Comparison of ENCODE assay signal across 7 mouse cellular contexts in genomic region chr11:69060448-69061254, GRCm38 (mm10). TPM values are rescaled to one million over a fixed set of nuclear protein-coding genes. Genes with fewer than 3 reads are reported as not detected.
A peak's percentile ranks its signal among the peaks of the same experiment; 100 is the strongest.
DNase-seq lines count a peak whose midpoint lies in the region; ATAC-seq and TF ChIP-seq lines count a peak whose summit lies in the region.

No protein-coding gene starts in this region.

- whole genome bisulfite sequencing in embryonic facial prominence, embryonic 13.5 days = 2% methylated on average over 40 of the region's 40 CpGs
- WGBS in hindbrain, embryonic 15.5 days = 1% methylated on average over 40 of the region's 40 CpGs
- WGBS in liver, embryonic 16.5 days (ENCODE audit: insufficient replicate concordance) = 3% methylated on average over 40 of the region's 40 CpGs
- WGBS in small intestine, adult 2 months = 5% methylated on average over 40 of the region's 40 CpGs

- no peak for TF ChIP-seq CTCF in small intestine, adult 2 months (IDR thresholded peaks at IDR 0.05; ENCODE audit: extremely low read depth, insufficient read length, insufficient replicate concordance, low read depth, low read length)

- no peaks in the 10 kb centered on the region for H3K27me3 ChIP-seq in megakaryocyte, embryonic 14.5 days (replicated peaks)
- no peaks in the 10 kb centered on the region for H3K27me3 ChIP-seq in embryonic facial prominence, embryonic 13.5 days
- no peaks in the 10 kb centered on the region for H3K27me3 ChIP-seq in hindbrain, embryonic 15.5 days
- H3K27me3 ChIP-seq in liver, embryonic 16.5 days (ENCODE audit: control insufficient read depth, insufficient read depth, low read depth, low read length) = no peaks in the 10 kb centered on the region
- no peaks in the 10 kb centered on the region for H3K27me3 ChIP-seq in small intestine, adult 2 months (ENCODE audit: control insufficient read depth, insufficient read depth, low read length)

- H3K4me2 ChIP-seq in embryonic facial prominence, embryonic 13.5 days = peak overlapping the region; percentile 84
- peak overlapping the region; percentile 68 for H3K4me2 ChIP-seq in hindbrain, embryonic 15.5 days
- peak overlapping the region; percentile 97 for H3K4me2 ChIP-seq in liver, embryonic 16.5 days (ENCODE audit: low read depth, low read length)

- H3K9ac ChIP-seq in embryonic facial prominence, embryonic 13.5 days = peak overlapping the region; percentile 87
- peak overlapping the region; percentile 87 for H3K9ac ChIP-seq in hindbrain, embryonic 15.5 days
- H3K9ac ChIP-seq in liver, embryonic 16.5 days (ENCODE audit: low read depth, low read length) = peak overlapping the region; percentile 99

- H3K27ac ChIP-seq in embryonic facial prominence, embryonic 13.5 days = peak overlapping the region; percentile 89
- peak overlapping the region; percentile 95 for H3K27ac ChIP-seq in hindbrain, embryonic 15.5 days (replicated peaks)
- H3K27ac ChIP-seq in liver, embryonic 16.5 days (ENCODE audit: low read length) = peak overlapping the region; percentile 94
- peak overlapping the region; percentile 71 for H3K27ac ChIP-seq in small intestine, adult 2 months (ENCODE audit: insufficient read depth, low read depth, low read length)

- H3K9me3 ChIP-seq in megakaryocyte, embryonic 14.5 days = no peaks in the 10 kb centered on the region
- H3K9me3 ChIP-seq in embryonic facial prominence, embryonic 13.5 days = no peaks in the 10 kb centered on the region
- H3K9me3 ChIP-seq in hindbrain, embryonic 15.5 days = no peaks in the 10 kb centered on the region
- H3K9me3 ChIP-seq in liver, embryonic 16.5 days (replicated peaks; ENCODE audit: control insufficient read depth, low read length) = no peaks in the 10 kb centered on the region

- H3K4me3 ChIP-seq in megakaryocyte, embryonic 14.5 days (replicated peaks) = peak overlapping the region; percentile 93
- H3K4me3 ChIP-seq in embryonic facial prominence, embryonic 13.5 days = peak overlapping the region; percentile 81
- H3K4me3 ChIP-seq in hindbrain, embryonic 15.5 days = peak overlapping the region; percentile 79
- peak overlapping the region; percentile 99 for H3K4me3 ChIP-seq in liver, embryonic 16.5 days (ENCODE audit: low read depth, low read length)
- peak overlapping the region; percentile 85 for H3K4me3 ChIP-seq in small intestine, adult 2 months (ENCODE audit: low read depth, low read length)

- DNase-seq in adrenal gland, adult 2 months = peak; percentile 59

- H3K4me1 ChIP-seq in megakaryocyte, embryonic 14.5 days = peaks cover 50% of the 10 kb centered on the region
- peaks cover 34% of the 10 kb centered on the region for H3K4me1 ChIP-seq in embryonic facial prominence, embryonic 13.5 days
- H3K4me1 ChIP-seq in hindbrain, embryonic 15.5 days (replicated peaks) = peaks cover 45% of the 10 kb centered on the region
- H3K4me1 ChIP-seq in liver, embryonic 16.5 days (ENCODE audit: control insufficient read depth, low read depth, low read length) = peaks cover 32% of the 10 kb centered on the region
- peaks cover 6% of the 10 kb centered on the region for H3K4me1 ChIP-seq in small intestine, adult 2 months (ENCODE audit: control insufficient read depth, insufficient read depth, insufficient read length, low read length)

- ATAC-seq in megakaryocyte, adult 5-6 weeks (ENCODE audit: poor library complexity, severe bottlenecking) = no peak
- peak; percentile 8; the same call in 1 of the 2 replicates for ATAC-seq in embryonic facial prominence, embryonic 13.5 days (ENCODE audit: insufficient number of reproducible peaks, insufficient read depth, low FRiP score, low TSS enrichment, low read depth)
- ATAC-seq in hindbrain, embryonic 15.5 days (ENCODE audit: low FRiP score, low read depth) = no peak
- ATAC-seq in liver, embryonic 16.5 days (ENCODE audit: low read depth) = no peak

- TF ChIP-seq POLR2A in small intestine, adult 2 months (IDR thresholded peaks at IDR 0.05; ENCODE audit: low read depth, low read length) = no peak

- peaks cover 4% of the 10 kb centered on the region for H3K36me3 ChIP-seq in megakaryocyte, embryonic 14.5 days (replicated peaks; ENCODE audit: low read length)
- H3K36me3 ChIP-seq in embryonic facial prominence, embryonic 13.5 days = no peaks in the 10 kb centered on the region
- no peaks in the 10 kb centered on the region for H3K36me3 ChIP-seq in hindbrain, embryonic 15.5 days
- H3K36me3 ChIP-seq in liver, embryonic 16.5 days (ENCODE audit: control insufficient read depth, insufficient read depth) = no peaks in the 10 kb centered on the region
- H3K36me3 ChIP-seq in small intestine, adult 2 months (ENCODE audit: control insufficient read depth, insufficient read depth, low read length) = no peaks in the 10 kb centered on the region

RNA-seq across cellular contexts. Expression of gene Borcs6, which starts 1.1 kb away (rescaled TPM):
- polyA plus RNA-seq in megakaryocyte, embryonic 14.5 days (2012; ENCODE audit: insufficient read depth, low replicate concordance) = 60.9 and 88.1 TPM in 2 replicates
- total RNA-seq in megakaryocyte, adult 5-6 weeks (2015) = 18.8 and 20.5 TPM in 2 replicates
- total RNA-seq in megakaryocyte, adult 5-6 weeks (2017) = 17.7 and 20.2 TPM in 2 replicates
- 10 to 100 TPM; 21.3 to 26.4 TPM for total RNA-seq in adrenal gland, adult 2 months (2021)
- polyA plus RNA-seq in adrenal gland, adult 2 months (2012; rRNA removed) = 38.9 and 41.4 TPM in 2 replicates
- polyA plus RNA-seq in embryonic facial prominence, embryonic 13.5 days (2015; fragmentation: Nextera tagmentation; extraction: Ambion mirVana) = 8.9 and 10.3 TPM in 2 replicates
- 22.1 and 23.1 TPM in 2 replicates for polyA plus RNA-seq in hindbrain, embryonic 15.5 days (2015; fragmentation: Nextera tagmentation; extraction: Ambion mirVana)
- polyA plus RNA-seq in liver, embryonic 16.5 days (2015; fragmentation: Nextera tagmentation; extraction: Ambion mirVana) = 3.1 and 3.6 TPM in 2 replicates
- polyA plus RNA-seq in small intestine, adult 2 months (2012; rRNA removed) = 13.2 and 28.5 TPM in 2 replicates

RNA-seq across cellular contexts. Expression of gene Tmem107, which starts 10.0 kb away (rescaled TPM):
- polyA plus RNA-seq in megakaryocyte, embryonic 14.5 days (2012; ENCODE audit: insufficient read depth, low replicate concordance) = 40.2 and 62.0 TPM in 2 replicates
- total RNA-seq in megakaryocyte, adult 5-6 weeks (2015) = 13.2 and 15.7 TPM in 2 replicates
- total RNA-seq in megakaryocyte, adult 5-6 weeks (2017) = 11.4 and 26.6 TPM in 2 replicates
- 10 to 100 TPM in 1 of 2 experiments, 1 to 10 TPM in 1; 9.5 to 16.9 TPM for total RNA-seq in adrenal gland, adult 2 months (2021)
- polyA plus RNA-seq in adrenal gland, adult 2 months (2012; rRNA removed) = 46.6 and 49.1 TPM in 2 replicates
- polyA plus RNA-seq in embryonic facial prominence, embryonic 13.5 days (2015; fragmentation: Nextera tagmentation; extraction: Ambion mirVana) = 47.2 and 48.2 TPM in 2 replicates
- polyA plus RNA-seq in hindbrain, embryonic 15.5 days (2015; fragmentation: Nextera tagmentation; extraction: Ambion mirVana) = 36.6 and 41.7 TPM in 2 replicates
- 20.2 and 21.7 TPM in 2 replicates for polyA plus RNA-seq in liver, embryonic 16.5 days (2015; fragmentation: Nextera tagmentation; extraction: Ambion mirVana)
- polyA plus RNA-seq in small intestine, adult 2 months (2012; rRNA removed) = 11.8 and 12.8 TPM in 2 replicates

RNA-seq across cellular contexts. Expression of gene Aurkb, which starts 15.2 kb away (rescaled TPM):
- polyA plus RNA-seq in megakaryocyte, embryonic 14.5 days (2012; ENCODE audit: insufficient read depth, low replicate concordance) = 41.3 and 65.2 TPM in 2 replicates
- 105 and 116 TPM in 2 replicates for total RNA-seq in megakaryocyte, adult 5-6 weeks (2015)
- total RNA-seq in megakaryocyte, adult 5-6 weeks (2017) = 116 and 125 TPM in 2 replicates
- total RNA-seq in adrenal gland, adult 2 months (2021) = 1 to 10 TPM; 1.7 to 2.8 TPM
- polyA plus RNA-seq in adrenal gland, adult 2 months (2012; rRNA removed) = 10.8 and 11.2 TPM in 2 replicates
- 152 and 153 TPM in 2 replicates for polyA plus RNA-seq in embryonic facial prominence, embryonic 13.5 days (2015; fragmentation: Nextera tagmentation; extraction: Ambion mirVana)
- polyA plus RNA-seq in hindbrain, embryonic 15.5 days (2015; fragmentation: Nextera tagmentation; extraction: Ambion mirVana) = 28.6 and 36.1 TPM in 2 replicates
- polyA plus RNA-seq in liver, embryonic 16.5 days (2015; fragmentation: Nextera tagmentation; extraction: Ambion mirVana) = 101 and 107 TPM in 2 replicates
- 15.5 and 30.8 TPM in 2 replicates for polyA plus RNA-seq in small intestine, adult 2 months (2012; rRNA removed)

RNA-seq across cellular contexts. Expression of gene Vamp2, which starts 27.6 kb away (rescaled TPM):
- polyA plus RNA-seq in megakaryocyte, embryonic 14.5 days (2012; ENCODE audit: insufficient read depth, low replicate concordance) = 61.5 and 159 TPM in 2 replicates
- 53.9 and 66.6 TPM in 2 replicates for total RNA-seq in megakaryocyte, adult 5-6 weeks (2015)
- 11.2 and 21.8 TPM in 2 replicates for total RNA-seq in megakaryocyte, adult 5-6 weeks (2017)
- total RNA-seq in adrenal gland, adult 2 months (2021) = 100 to 1,000 TPM; 104 to 130 TPM
- 425 and 479 TPM in 2 replicates for polyA plus RNA-seq in adrenal gland, adult 2 months (2012; rRNA removed)
- 91.5 and 101 TPM in 2 replicates for polyA plus RNA-seq in embryonic facial prominence, embryonic 13.5 days (2015; fragmentation: Nextera tagmentation; extraction: Ambion mirVana)
- 317 and 437 TPM in 2 replicates for polyA plus RNA-seq in hindbrain, embryonic 15.5 days (2015; fragmentation: Nextera tagmentation; extraction: Ambion mirVana)
- 16.4 and 25.4 TPM in 2 replicates for polyA plus RNA-seq in liver, embryonic 16.5 days (2015; fragmentation: Nextera tagmentation; extraction: Ambion mirVana)
- 33.5 and 84.4 TPM in 2 replicates for polyA plus RNA-seq in small intestine, adult 2 months (2012; rRNA removed)

RNA-seq across cellular contexts. Expression of gene Per1, which starts 34.4 kb away (rescaled TPM):
- 42.3 and 83.5 TPM in 2 replicates for polyA plus RNA-seq in megakaryocyte, embryonic 14.5 days (2012; ENCODE audit: insufficient read depth, low replicate concordance)
- 6.7 and 12.5 TPM in 2 replicates for total RNA-seq in megakaryocyte, adult 5-6 weeks (2015)
- 7.9 and 8.5 TPM in 2 replicates for total RNA-seq in megakaryocyte, adult 5-6 weeks (2017)
- total RNA-seq in adrenal gland, adult 2 months (2021) = 10 to 100 TPM; 55.0 to 75.9 TPM
- polyA plus RNA-seq in adrenal gland, adult 2 months (2012; rRNA removed) = 41.3 and 76.1 TPM in 2 replicates
- polyA plus RNA-seq in embryonic facial prominence, embryonic 13.5 days (2015; fragmentation: Nextera tagmentation; extraction: Ambion mirVana) = 11.1 and 11.5 TPM in 2 replicates
- polyA plus RNA-seq in hindbrain, embryonic 15.5 days (2015; fragmentation: Nextera tagmentation; extraction: Ambion mirVana) = 10.0 and 10.1 TPM in 2 replicates
- 6.9 and 8.5 TPM in 2 replicates for polyA plus RNA-seq in liver, embryonic 16.5 days (2015; fragmentation: Nextera tagmentation; extraction: Ambion mirVana)
- polyA plus RNA-seq in small intestine, adult 2 months (2012; rRNA removed) = 5.4 and 13.9 TPM in 2 replicates
